Mouse (Mus musculus): ENCODE data around the gene S100a8. TPM values are rescaled to one million over a fixed set of nuclear protein-coding genes. Genes with fewer than 3 reads are reported as not detected.

The S100a8 gene
- total and polyA plus RNA-seq, 2 experiments from 2014 or later: 4.3 to 15.1 TPM

GRCm38 (mm10) chr3:90629298-90629697 is 39.5 kb upstream of the S100a8 start:
- no peaks in the 10 kb centered on the region for H3K4me1 ChIP-seq (ENCODE audit: insufficient read depth)
- 73% methylated on average over 2 of the region's 2 CpGs for whole genome bisulfite sequencing
- no peaks in the 10 kb centered on the region for H3K36me3 ChIP-seq (ENCODE audit: insufficient read depth)
- DNase-seq (no peak), ATAC-seq (no peak)
- TF ChIP-seq CTCF (IDR thresholded peaks at IDR 0.05; ENCODE audit: low read depth): no peak
- no peak overlapping the region for H3K9ac ChIP-seq
- H3K27ac ChIP-seq (ENCODE audit: low read depth, low read length): no peak overlapping the region
- no peak overlapping the region for H3K4me2 ChIP-seq (ENCODE audit: low read depth)
- H3K4me3 ChIP-seq (ENCODE audit: low read depth, low read length): no peak overlapping the region
- H3K27me3 ChIP-seq (ENCODE audit: insufficient read depth, low read length): no peaks in the 10 kb centered on the region
- H3K9me3 ChIP-seq (ENCODE audit: low read length): no peaks in the 10 kb centered on the region

- H3K4me3 ChIP-seq (ENCODE audit: low read depth, low read length): no peak overlapping the region
- H3K4me2 ChIP-seq (ENCODE audit: low read depth): no peak overlapping the region
- no peaks in the 10 kb centered on the region for H3K27me3 ChIP-seq (ENCODE audit: insufficient read depth, low read length)
- H3K9me3 ChIP-seq (ENCODE audit: low read length): no peaks in the 10 kb centered on the region
- TF ChIP-seq CTCF (IDR thresholded peaks at IDR 0.05; ENCODE audit: low read depth): no peak
- ATAC-seq: no peak
- no peaks in the 10 kb centered on the region for H3K36me3 ChIP-seq (ENCODE audit: insufficient read depth)
- no peak overlapping the region for H3K27ac ChIP-seq (ENCODE audit: low read depth, low read length)
- WGBS: 86% methylated on average over 2 of the region's 2 CpGs
- DNase-seq: no peak
- no peak overlapping the region for H3K9ac ChIP-seq
- H3K4me1 ChIP-seq (ENCODE audit: insufficient read depth): no peaks in the 10 kb centered on the region
Measured at GRCm38 (mm10) chr3:90631984-90632383, 36.8 kb upstream of the S100a8 start.

GRCm38 (mm10) chr3:90638511-90639275 is 30.1 kb upstream of the S100a8 start:
- Histone ChIP-seq H3K9me3 (ENCODE audit: low read length) (no peaks in the 10 kb centered on the region), H3K4me3 (ENCODE audit: low read depth, low read length) (no peak overlapping the region), H3K4me2 (ENCODE audit: low read depth) (no peak overlapping the region), H3K4me1 (ENCODE audit: insufficient read depth) (no peaks in the 10 kb centered on the region), H3K36me3 (ENCODE audit: insufficient read depth) (no peaks in the 10 kb centered on the region), H3K27ac (ENCODE audit: low read depth, low read length) (no peak overlapping the region), H3K9ac (no peak overlapping the region), H3K27me3 (ENCODE audit: insufficient read depth, low read length) (no peaks in the 10 kb centered on the region)
- TF ChIP-seq CTCF (IDR thresholded peaks at IDR 0.05; ENCODE audit: low read depth): no peak
- DNase-seq (no peak), ATAC-seq (no peak)
- 55% methylated on average over 1 of the region's 1 CpGs for WGBS

- Histone ChIP-seq H3K27ac (ENCODE audit: low read depth, low read length) (no peak overlapping the region), H3K4me3 (ENCODE audit: low read depth, low read length) (no peak overlapping the region), H3K4me1 (ENCODE audit: insufficient read depth) (no peaks in the 10 kb centered on the region), H3K4me2 (ENCODE audit: low read depth) (no peak overlapping the region), H3K9me3 (ENCODE audit: low read length) (no peaks in the 10 kb centered on the region), H3K9ac (no peak overlapping the region), H3K36me3 (ENCODE audit: insufficient read depth) (no peaks in the 10 kb centered on the region), H3K27me3 (ENCODE audit: insufficient read depth, low read length) (no peaks in the 10 kb centered on the region)
- TF ChIP-seq CTCF (IDR thresholded peaks at IDR 0.05; ENCODE audit: low read depth): peak; percentile 59
- DNase-seq: no peak
- no peak for ATAC-seq
- WGBS: 57% methylated on average over 7 of the region's 7 CpGs
Measured at GRCm38 (mm10) chr3:90639511-90640154, 29.1 kb upstream of the S100a8 start.

- H3K9ac ChIP-seq: no peak overlapping the region
- H3K9me3 ChIP-seq (ENCODE audit: low read length): no peaks in the 10 kb centered on the region
- 87% methylated on average over 7 of the region's 7 CpGs for WGBS
- H3K4me1 ChIP-seq (ENCODE audit: insufficient read depth): no peaks in the 10 kb centered on the region
- no peak for ATAC-seq
- H3K27me3 ChIP-seq (ENCODE audit: insufficient read depth, low read length): no peaks in the 10 kb centered on the region
- H3K36me3 ChIP-seq (ENCODE audit: insufficient read depth): no peaks in the 10 kb centered on the region
- no peak overlapping the region for H3K4me2 ChIP-seq (ENCODE audit: low read depth)
- no peak for DNase-seq
- no peak overlapping the region for H3K4me3 ChIP-seq (ENCODE audit: low read depth, low read length)
- H3K27ac ChIP-seq (ENCODE audit: low read depth, low read length): no peak overlapping the region
- no peak for TF ChIP-seq CTCF (IDR thresholded peaks at IDR 0.05; ENCODE audit: low read depth)
Measured at GRCm38 (mm10) chr3:90640981-90641380, 27.8 kb upstream of the S100a8 start.

DNA sequence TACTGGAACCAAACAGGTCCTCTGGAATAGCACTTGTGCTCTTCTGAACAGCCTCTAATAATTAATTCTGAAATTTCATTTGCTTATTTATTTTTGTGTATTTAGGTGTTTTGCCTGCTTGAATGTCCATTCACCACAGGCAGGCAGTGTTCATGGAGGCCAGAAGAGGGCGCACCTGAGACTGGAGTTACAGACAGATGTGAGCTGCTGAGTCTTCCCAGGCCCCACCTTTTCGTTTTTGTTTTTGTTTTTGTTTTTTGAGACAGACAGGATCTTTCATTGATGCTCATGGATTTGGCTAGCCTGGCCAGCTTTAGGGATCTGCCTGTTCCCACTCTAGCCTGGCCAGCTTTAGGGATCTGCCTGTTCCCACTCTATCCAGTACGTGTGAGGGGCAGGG is 24.6 kb upstream of the S100a8 start:
- no peak for ATAC-seq
- Histone ChIP-seq H3K27ac (ENCODE audit: low read depth, low read length) (no peak overlapping the region), H3K9me3 (ENCODE audit: low read length) (no peaks in the 10 kb centered on the region), H3K27me3 (ENCODE audit: insufficient read depth, low read length) (no peaks in the 10 kb centered on the region), H3K4me2 (ENCODE audit: low read depth) (no peak overlapping the region), H3K36me3 (ENCODE audit: insufficient read depth) (no peaks in the 10 kb centered on the region), H3K9ac (no peak overlapping the region), H3K4me3 (ENCODE audit: low read depth, low read length) (no peak overlapping the region), H3K4me1 (ENCODE audit: insufficient read depth) (no peaks in the 10 kb centered on the region)
- peak; percentile 46 for TF ChIP-seq CTCF (IDR thresholded peaks at IDR 0.05; ENCODE audit: low read depth)
- 54% methylated on average over 3 of the region's 3 CpGs for WGBS
- DNase-seq: no peak

DNA sequence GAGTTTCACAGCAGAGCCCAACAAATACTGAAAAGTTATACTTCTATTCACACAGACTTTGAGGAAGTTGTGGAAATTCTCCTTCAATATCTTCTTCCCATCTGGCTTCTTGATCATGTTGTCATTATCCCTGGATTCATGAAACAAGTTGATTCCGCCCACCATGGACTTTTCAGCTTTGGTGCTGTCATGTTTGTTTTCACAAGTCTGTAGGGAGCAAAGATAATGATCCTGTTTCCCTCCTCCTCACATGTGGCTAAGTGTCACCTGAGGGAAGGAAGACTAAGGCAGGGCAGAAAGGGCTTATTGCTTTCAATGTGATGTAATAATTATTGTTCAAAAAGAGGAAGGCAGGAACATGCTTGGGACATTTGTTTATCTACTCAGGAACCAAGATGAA is 21.5 kb upstream of the S100a8 start:
- WGBS: 84% methylated on average over 1 of the region's 1 CpGs
- Histone ChIP-seq H3K36me3 (ENCODE audit: insufficient read depth) (no peaks in the 10 kb centered on the region), H3K27me3 (ENCODE audit: insufficient read depth, low read length) (no peaks in the 10 kb centered on the region), H3K4me1 (ENCODE audit: insufficient read depth) (no peaks in the 10 kb centered on the region), H3K4me3 (ENCODE audit: low read depth, low read length) (no peak overlapping the region), H3K9me3 (ENCODE audit: low read length) (no peaks in the 10 kb centered on the region), H3K27ac (ENCODE audit: low read depth, low read length) (no peak overlapping the region), H3K9ac (no peak overlapping the region), H3K4me2 (ENCODE audit: low read depth) (no peak overlapping the region)
- no peak for TF ChIP-seq CTCF (IDR thresholded peaks at IDR 0.05; ENCODE audit: low read depth)
- ATAC-seq (no peak), DNase-seq (no peak)
